Mouse (Mus musculus) yolk sac, embryonic 10.5 days (tissue): ENCODE results near the gene Rgs21.

Experiments used
- DNase-seq: peaks from one replicate; pipeline ENCODE4 v3.0.0-alpha.2; 2017; ENCODE audit warnings: low spot score

Rgs21 gene

DNA sequence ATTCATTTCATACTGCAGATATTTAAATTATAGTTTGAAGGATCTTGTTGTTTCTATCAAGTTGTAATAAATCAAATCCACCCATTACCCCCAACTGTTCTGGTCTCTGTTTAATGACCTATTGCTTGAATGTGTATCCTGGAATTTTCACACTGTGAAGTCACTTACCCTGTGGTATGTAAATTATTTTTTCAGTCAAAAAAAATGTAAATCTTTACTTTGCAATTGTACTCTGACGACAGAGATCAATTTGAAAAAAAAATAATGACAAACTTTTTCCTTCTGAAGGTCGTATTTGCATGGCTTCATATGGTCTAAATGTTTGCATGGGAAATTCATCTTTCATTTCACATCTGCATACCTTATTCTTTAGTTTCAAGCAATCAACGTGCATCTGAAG lies at the start of gene Rgs21:
Gene Rgs21, minus strand, starts transcription at position 101 of the 400 bp plus-strand sequence.
- no peak for DNase-seq

DNA sequence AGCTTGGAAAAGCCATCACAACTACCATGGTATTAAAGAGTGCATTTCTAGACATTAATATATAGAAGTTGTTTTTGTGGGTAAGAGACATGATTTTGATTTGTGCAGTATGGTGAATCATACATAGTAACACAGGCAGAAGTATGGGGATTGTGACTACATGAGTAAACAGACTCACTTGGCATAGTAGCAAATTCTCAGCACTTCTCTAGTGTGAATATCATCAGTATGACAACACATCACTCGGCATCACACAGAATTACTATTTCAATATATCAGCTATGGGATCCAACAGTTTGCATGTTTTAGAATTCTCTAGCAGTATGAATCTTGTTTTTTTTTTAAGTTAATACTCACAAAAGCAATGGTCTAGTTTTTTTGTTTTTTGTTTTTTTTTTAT lies 36.6 kb upstream of the Rgs21 start:
- no peak for DNase-seq

DNA sequence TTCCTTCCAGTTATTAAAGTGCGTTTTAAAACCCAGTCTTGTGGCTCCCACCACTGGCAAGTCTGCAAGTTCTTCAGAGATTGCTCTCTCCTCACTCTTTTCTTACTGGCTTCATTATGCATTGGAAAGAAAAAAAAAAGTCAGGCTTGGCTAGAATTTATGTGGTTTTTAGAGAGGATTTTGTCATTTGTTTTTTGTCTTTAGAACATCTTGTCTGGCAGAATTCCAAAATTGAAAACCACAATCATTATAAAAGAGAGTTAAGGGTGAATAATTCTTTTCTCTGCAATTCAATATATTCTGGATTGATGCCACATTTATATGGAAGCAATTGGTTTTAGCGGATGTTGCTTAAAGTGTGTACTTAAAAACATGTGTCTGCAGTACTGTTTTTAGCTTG lies 35.5 kb upstream of the Rgs21 start:
- no peak for DNase-seq

DNA sequence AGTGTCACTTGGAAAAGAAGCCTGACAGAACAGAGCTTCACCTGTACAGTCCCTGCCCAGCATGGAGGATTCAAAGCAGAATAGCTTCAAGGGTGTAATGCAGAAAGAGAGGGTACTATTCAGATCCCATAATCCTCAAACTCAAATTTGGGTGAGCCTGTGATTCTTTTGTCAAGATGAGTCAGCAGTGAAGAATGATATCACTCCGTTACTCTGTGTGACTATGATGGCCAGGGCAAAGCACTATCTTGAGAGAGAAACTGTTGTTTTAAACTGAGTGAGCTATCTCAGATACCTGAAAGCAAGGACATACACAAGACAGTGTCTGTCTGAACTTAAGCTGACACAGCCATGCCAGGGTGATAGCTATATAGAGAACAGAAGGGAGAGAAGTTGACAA lies 11.9 kb upstream of the Rgs21 start:
- DNase-seq = no peak

DNA sequence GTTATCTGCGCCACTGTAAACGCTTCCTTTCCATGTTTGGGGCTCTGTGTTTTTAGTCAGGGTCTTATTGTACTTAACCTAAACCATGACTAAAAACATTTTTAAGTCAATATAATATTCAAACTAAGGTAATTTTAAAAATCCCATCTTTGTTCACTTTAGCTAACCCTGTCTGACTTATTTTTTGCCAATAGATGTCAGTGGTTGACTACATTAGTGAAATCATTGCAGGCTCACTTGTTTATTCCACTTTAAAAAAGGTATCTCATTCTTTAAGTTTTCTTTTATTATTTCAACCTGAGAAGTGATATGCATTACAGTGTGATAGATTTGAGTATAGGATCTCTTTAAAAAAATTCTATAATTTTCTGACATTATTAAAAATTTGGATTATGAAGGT lies 5.5 kb upstream of the Rgs21 start:
- no peak for DNase-seq

DNA sequence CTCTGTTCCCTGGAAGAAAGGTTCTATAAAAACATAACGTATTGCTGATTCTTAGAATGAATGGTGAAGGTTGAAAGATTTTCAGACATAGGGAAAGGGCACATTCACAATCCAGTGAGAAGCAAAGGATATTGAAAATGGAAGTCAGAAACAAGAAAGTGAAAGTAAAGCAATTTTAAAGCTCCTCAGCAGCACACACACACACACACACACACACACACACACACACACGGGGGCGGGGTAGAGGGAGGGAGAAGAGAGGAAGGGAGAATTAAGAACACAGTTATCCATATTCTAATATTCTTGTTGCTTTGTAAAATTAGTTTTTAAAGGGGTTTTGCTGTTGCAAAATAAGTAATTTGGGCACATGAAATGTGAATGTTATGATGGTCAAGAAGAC lies 2.4 kb upstream of the Rgs21 start:
- DNase-seq = no peak

DNA sequence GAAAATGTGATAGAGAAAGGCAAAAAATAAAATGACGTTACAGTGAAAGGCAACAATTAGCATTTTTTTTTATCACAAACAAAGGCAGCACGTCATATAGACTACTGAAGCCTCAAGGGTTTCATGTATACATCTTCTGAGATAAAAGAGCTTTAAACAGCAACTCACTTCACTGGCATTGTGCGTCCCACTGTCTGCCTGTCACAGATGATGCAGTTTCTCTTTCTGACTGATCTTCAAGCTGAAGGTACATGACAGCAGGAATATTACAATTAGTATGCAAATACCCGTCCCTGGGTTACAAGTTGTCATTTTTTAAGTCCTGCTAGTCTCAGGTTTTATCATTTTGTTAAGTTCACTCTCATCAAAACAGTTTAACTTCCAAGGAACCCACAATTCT lies 22.3 kb downstream of the Rgs21 start:
- no peak for DNase-seq

DNA sequence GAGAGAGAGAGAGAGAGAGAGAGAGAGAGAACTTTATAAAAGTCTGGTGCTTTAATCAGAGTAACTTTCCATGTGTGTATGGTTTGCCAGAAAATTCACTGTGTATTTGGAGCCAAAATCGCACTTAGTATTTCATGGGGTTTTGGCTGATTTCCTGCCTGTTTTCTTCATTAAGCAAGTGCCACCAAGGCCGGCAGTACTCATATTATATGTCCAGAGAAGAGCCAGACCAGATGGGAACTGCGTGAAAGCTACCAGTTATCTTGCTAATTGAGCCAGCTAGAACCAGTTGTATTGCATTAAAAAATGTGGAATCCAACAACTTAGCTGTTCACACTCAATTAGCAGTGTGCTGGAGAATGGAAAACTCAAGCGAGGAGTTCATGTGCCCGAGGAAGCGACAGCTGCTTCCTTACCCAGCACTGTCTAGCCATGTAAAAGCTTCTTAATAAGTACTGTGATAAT lies 22.9 kb downstream of the Rgs21 start:
- DNase-seq = no peak

DNA sequence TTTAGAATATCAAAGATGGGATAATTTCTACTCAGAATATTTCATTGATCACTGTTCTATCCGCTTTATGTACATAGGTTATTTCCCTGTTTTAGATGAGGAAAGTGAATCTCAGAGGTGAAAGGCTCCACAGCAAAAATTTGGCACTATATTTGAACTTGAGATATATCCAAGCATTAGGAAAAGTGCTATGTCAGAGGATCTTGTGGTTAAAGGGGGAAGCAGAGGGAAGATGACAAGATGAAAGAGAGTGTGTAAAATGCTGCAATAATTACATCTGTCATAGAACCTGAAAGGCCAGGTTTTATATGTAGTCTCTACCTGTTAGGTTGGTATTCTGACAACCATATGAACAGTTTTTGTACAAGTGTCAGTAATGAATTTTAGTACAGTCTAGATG lies 35.7 kb downstream of the Rgs21 start:
- no peak for DNase-seq

DNA sequence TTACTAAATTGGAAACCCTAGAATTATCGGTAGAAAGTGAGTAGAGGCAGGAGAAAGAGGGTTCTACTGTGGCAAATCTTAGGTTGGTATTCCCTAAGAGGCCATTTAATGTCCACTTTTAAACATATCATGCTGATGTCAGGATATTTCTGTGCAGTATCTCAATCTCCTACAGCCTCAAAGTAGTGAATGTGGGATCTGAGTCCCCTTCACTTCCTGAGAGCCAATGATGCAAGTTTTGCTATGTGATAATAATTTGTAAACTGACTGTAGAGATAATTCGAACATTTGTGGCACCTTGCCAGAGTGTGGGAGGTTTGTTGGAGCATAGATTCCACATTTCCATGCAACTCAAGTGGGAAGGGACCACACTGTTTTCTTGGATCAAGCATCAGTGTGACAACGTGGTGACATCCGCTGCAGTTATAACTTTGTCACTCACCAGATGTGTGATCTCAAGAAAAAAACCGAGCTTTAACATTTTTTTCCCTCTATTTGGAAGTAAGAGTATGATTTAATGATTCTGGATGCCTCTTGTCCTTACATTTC lies 49.5 kb downstream of the Rgs21 start:
- no peak for DNase-seq

DNA sequence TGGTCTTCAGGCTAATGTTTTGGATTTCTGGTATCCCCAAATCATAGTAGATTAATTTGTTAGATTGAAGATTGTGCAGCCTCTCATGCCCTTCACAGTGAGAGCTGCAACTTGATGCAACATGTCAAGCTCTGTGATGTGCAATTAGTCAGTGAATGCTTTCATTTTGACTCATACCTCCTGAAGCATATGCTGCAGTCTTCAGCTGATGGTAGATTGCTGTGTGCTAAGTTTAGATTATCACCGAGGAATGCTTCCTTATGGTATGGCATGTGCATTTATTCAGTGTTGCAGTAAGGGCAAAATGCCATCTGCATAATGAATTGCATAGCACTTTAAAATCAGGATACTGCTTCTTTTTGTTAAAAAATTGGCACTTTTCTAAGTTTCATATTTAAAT lies 65.2 kb downstream of the Rgs21 start:
- DNase-seq = no peak

DNA sequence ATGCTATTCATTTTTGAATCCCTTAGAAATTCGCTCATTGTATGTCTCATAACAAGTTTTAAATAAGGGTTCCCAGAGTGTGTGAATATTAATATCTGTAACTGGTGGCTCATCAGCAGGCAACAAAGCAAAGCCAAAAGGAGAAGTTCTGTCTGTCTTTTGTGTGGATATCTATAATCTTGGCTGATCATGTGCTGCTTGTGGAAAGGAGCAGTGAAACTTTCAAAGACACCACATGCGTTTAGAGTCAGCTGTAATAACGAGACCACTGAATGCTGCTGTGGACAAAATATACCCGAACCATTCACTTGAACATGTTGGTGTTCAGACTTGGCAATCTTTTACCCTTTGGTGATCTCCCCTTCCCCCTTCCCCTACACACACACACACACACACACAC lies 67.0 kb downstream of the Rgs21 start:
- no peak for DNase-seq

DNA sequence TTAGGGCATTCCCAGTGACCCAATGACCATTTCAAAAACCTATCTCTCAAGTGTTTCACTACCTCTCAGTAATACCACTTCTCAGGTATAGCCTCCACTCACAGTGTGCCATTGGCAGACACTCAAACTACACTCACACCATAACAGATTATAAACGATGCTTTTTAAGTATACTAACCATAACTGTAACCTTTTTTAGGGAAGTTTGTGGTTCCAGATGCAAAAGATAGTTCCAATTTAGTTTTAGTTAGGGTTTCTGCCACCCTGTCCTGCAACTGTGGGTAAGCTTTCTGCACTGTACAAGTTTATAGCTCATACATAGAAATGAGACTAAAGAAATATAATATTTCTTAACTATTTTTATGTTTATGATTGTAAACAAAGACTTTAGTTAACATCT lies 67.7 kb downstream of the Rgs21 start:
- no peak for DNase-seq

DNA sequence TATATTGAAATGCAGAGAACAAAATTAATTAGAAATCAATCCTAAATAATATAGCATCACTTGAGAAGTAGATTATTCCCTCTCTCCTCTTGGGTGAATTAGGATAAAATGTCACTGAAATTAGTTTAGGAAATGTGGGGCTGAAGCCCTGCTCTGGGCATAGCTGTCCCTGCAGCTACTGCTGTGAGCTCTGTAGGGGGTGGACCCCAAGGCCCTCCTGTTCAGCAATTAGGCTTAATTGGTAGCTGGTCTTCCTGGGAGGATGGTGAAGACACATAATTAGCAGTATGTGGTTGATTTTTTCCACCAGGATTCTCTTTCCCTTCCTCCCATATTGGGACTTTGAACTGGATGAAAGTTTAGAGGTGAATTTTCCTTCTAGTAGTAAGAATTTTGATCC lies 68.7 kb downstream of the Rgs21 start:
- DNase-seq = no peak

DNA sequence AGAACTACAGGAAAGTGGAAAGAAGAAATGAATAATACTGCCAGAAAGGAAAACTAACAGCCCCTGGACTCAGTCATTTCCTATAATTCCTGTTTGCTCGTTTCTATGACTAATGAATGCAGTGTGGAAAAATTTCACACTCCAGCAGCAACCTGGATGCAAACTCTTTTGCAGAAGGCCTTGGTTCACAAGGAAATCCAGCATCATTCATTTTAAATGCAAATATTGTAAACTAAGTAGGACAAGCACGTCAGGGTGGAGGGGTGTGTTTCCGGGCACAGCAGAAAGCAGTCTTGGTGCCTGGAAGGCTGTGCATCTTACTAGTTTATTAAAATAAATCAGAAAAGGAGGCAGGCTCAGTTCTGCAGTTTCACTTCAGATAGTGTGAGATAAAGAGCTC lies 69.4 kb downstream of the Rgs21 start:
- no peak for DNase-seq

DNA sequence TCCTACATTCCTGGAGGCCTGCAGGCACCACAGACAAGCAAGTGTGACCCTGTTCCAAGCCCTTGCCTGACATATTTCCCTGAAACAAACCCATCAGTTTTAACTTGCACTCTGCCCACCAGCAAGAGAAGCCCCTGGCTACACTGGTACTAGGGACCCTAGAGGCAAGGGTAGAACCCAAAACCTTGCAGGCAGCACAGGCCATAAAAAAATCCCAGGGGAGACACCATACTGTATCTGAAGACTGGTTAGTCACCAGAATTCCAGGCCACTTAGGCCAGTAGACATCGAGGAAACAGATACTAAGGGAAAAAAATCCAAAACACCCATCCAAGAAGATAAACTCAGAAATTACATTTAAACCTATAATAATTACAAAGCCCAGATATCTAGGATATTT lies 74.1 kb downstream of the Rgs21 start:
- DNase-seq = no peak

DNA sequence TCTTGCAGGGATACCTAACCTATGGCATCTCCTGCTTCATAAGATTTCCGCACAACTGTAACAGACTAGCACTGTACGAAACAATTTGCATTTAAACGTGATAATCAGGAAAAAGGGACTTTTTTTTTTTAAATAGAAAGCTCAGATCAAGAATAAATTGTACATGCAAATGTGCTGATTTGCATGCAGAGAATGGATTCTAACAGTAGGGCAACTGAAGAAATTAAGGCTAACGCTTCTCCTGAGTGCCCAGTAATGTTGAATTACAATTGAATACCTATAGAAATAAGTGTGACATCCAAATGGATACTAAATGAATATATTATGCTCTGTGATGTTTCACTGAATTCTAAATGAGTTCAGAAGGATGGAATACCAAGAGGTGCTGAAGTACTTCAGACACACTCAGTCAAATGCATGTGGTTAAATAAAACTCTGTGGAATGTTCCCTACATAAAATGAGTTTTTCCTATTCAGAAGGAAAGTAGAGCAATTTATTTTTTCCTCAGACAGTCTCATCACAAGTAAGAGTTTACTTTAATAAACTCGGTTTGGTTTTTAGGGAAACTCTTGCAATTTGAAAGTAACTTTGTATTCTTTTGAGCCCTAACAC lies 79.1 kb downstream of the Rgs21 start:
- no peak for DNase-seq
